Mouse (Mus musculus) forebrain, embryonic 16.5 days (tissue): ENCODE data around the gene Mapk1ip1l. TPM values are rescaled to one million over a fixed set of nuclear protein-coding genes. Genes with fewer than 3 reads are reported as not detected.

Experiments used
- ATAC-seq: fragments of 200-750 bp; cut with Nextera tagmentation; 2 replicates; pipeline ENCODE4 v1.8.0; 2017; ENCODE audit warnings: mild to moderate bottlenecking, moderate library complexity
- H3K27ac ChIP-seq: fragments of 300-500 bp; sonication (generic); 2 replicates; pipeline ENCODE4 v1.5.1; 2014; ENCODE audit warnings: low read length, control low read depth
- H3K27me3 ChIP-seq: fragments of 300-500 bp; sonication (generic); replicated peaks from 2 replicates; pipeline ENCODE4 v1.6.1; 2014; ENCODE audit warnings: low read length; ENCODE audit not compliant: control insufficient read depth, insufficient read depth
- H3K36me3 ChIP-seq: fragments of 300-500 bp; sonication (generic); 2 replicates; pipeline ENCODE4 v1.6.1; 2014; ENCODE audit not compliant: control insufficient read depth, insufficient read depth
- H3K4me1 ChIP-seq: fragments of 300-500 bp; sonication (generic); replicated peaks from 2 replicates; pipeline ENCODE4 v1.6.1; 2014; ENCODE audit warnings: low read length; ENCODE audit not compliant: control insufficient read depth, insufficient read depth
- H3K4me2 ChIP-seq: fragments of 300-500 bp; sonication (generic); 2 replicates; pipeline ENCODE4 v1.6.1; 2014; ENCODE audit warnings: mild to moderate bottlenecking, low read length, control low read depth
- H3K4me3 ChIP-seq: fragments of 300-500 bp; sonication (generic); replicated peaks from 2 replicates; pipeline ENCODE4 v1.5.1; 2014; ENCODE audit warnings: mild to moderate bottlenecking, low read length, control low read depth
- H3K9ac ChIP-seq: fragments of 300-500 bp; sonication (generic); replicated peaks from 2 replicates; pipeline ENCODE4 v1.6.1; 2014; ENCODE audit warnings: low read depth, low read length, control low read depth
- H3K9me3 ChIP-seq: fragments of 300-500 bp; sonication (generic); 2 replicates; pipeline ENCODE4 v1.6.1; 2016; ENCODE audit warnings: low read length; ENCODE audit not compliant: control insufficient read depth
- WGBS: fragments of 180-500 bp; shearing (Covaris S2); extraction: QIAGEN DNeasy Blood & Tissue Kit; methylation state at CpG from one replicate; pipeline ENCODE4 v1.1.7; 2014; 5-methylcytosine and 5-hydroxymethylcytosine counted together
- polyA plus RNA-seq: library from polyadenylated mRNA; unstranded; fragments of >200 nt; fragmentation: Nextera tagmentation; extraction: Ambion mirVana; gene quantifications from 2 replicates; pipeline ENCODE4 v1.2.1, GENCODE M21; 2015

The Mapk1ip1l gene
- polyA plus RNA-seq, 1 experiment from 2014 or later = 62.1 TPM

- Histone ChIP-seq H3K4me2 (no peak overlapping the region), H3K36me3 (no peaks in the 10 kb centered on the region), H3K27me3 (no peaks in the 10 kb centered on the region), H3K9ac (no peak overlapping the region), H3K9me3 (no peaks in the 10 kb centered on the region), H3K4me3 (no peak overlapping the region), H3K27ac (no peak overlapping the region), H3K4me1 (no peaks in the 10 kb centered on the region)
- ATAC-seq = no peak
- WGBS = 82% methylated on average over 1 of the region's 1 CpGs
Observed at GRCm38 (mm10) chr14:47346715-47347114, 48.6 kb downstream of the Mapk1ip1l start.

GRCm38 (mm10) chr14:47350974-47351373 lies 52.9 kb downstream of the Mapk1ip1l start:
- H3K4me3 ChIP-seq = no peak overlapping the region
- H3K27me3 ChIP-seq = no peaks in the 10 kb centered on the region
- H3K27ac ChIP-seq = no peak overlapping the region
- no peaks in the 10 kb centered on the region for H3K9me3 ChIP-seq
- no peaks in the 10 kb centered on the region for H3K4me1 ChIP-seq
- no peak overlapping the region for H3K9ac ChIP-seq
- ATAC-seq = no peak
- no peaks in the 10 kb centered on the region for H3K36me3 ChIP-seq
- 74% methylated on average over 2 of the region's 2 CpGs for WGBS
- no peak overlapping the region for H3K4me2 ChIP-seq

- Histone ChIP-seq H3K4me2 (no peak overlapping the region), H3K27me3 (no peaks in the 10 kb centered on the region), H3K36me3 (no peaks in the 10 kb centered on the region), H3K27ac (no peak overlapping the region), H3K9me3 (no peaks in the 10 kb centered on the region), H3K4me3 (no peak overlapping the region), H3K9ac (no peak overlapping the region), H3K4me1 (no peaks in the 10 kb centered on the region)
- ATAC-seq = no peak
- WGBS = 93% methylated on average over 10 of the region's 10 CpGs
Observed at GRCm38 (mm10) chr14:47352272-47352671, 54.2 kb downstream of the Mapk1ip1l start.

- no peaks in the 10 kb centered on the region for H3K4me1 ChIP-seq
- 90% methylated on average over 4 of the region's 4 CpGs for WGBS
- H3K9me3 ChIP-seq = no peaks in the 10 kb centered on the region
- no peaks in the 10 kb centered on the region for H3K36me3 ChIP-seq
- no peak overlapping the region for H3K27ac ChIP-seq
- ATAC-seq = no peak
- no peak overlapping the region for H3K4me3 ChIP-seq
- H3K4me2 ChIP-seq = no peak overlapping the region
- no peak overlapping the region for H3K9ac ChIP-seq
- H3K27me3 ChIP-seq = no peaks in the 10 kb centered on the region
Observed at GRCm38 (mm10) chr14:47353240-47353639, 55.2 kb downstream of the Mapk1ip1l start.

- Histone ChIP-seq H3K9ac (no peak overlapping the region), H3K36me3 (no peaks in the 10 kb centered on the region), H3K27ac (no peak overlapping the region), H3K27me3 (no peaks in the 10 kb centered on the region), H3K4me2 (no peak overlapping the region), H3K4me1 (no peaks in the 10 kb centered on the region), H3K4me3 (no peak overlapping the region), H3K9me3 (no peaks in the 10 kb centered on the region)
- no peak for ATAC-seq
- 66% methylated on average over 8 of the region's 8 CpGs for WGBS
Observed at GRCm38 (mm10) chr14:47354111-47354577, 56.1 kb downstream of the Mapk1ip1l start.

- H3K4me1 ChIP-seq = no peaks in the 10 kb centered on the region
- 80% methylated on average over 5 of the region's 5 CpGs for WGBS
- H3K27ac ChIP-seq = no peak overlapping the region
- H3K4me2 ChIP-seq = no peak overlapping the region
- H3K9me3 ChIP-seq = no peaks in the 10 kb centered on the region
- no peak overlapping the region for H3K4me3 ChIP-seq
- H3K36me3 ChIP-seq = no peaks in the 10 kb centered on the region
- no peak overlapping the region for H3K9ac ChIP-seq
- H3K27me3 ChIP-seq = no peaks in the 10 kb centered on the region
- ATAC-seq = no peak
Observed at GRCm38 (mm10) chr14:47354948-47355347, 56.9 kb downstream of the Mapk1ip1l start.

GRCm38 (mm10) chr14:47356622-47357021 lies 58.6 kb downstream of the Mapk1ip1l start:
- no peak overlapping the region for H3K4me2 ChIP-seq
- H3K9ac ChIP-seq = no peak overlapping the region
- ATAC-seq = no peak
- no peaks in the 10 kb centered on the region for H3K36me3 ChIP-seq
- no peaks in the 10 kb centered on the region for H3K9me3 ChIP-seq
- no peaks in the 10 kb centered on the region for H3K4me1 ChIP-seq
- no peak overlapping the region for H3K4me3 ChIP-seq
- WGBS = 72% methylated on average over 3 of the region's 3 CpGs
- no peak overlapping the region for H3K27ac ChIP-seq
- H3K27me3 ChIP-seq = no peaks in the 10 kb centered on the region

- 75% methylated on average over 3 of the region's 3 CpGs for WGBS
- Histone ChIP-seq H3K4me1 (no peaks in the 10 kb centered on the region), H3K4me3 (no peak overlapping the region), H3K27me3 (no peaks in the 10 kb centered on the region), H3K4me2 (no peak overlapping the region), H3K9ac (no peak overlapping the region), H3K36me3 (no peaks in the 10 kb centered on the region), H3K27ac (no peak overlapping the region), H3K9me3 (no peaks in the 10 kb centered on the region)
- ATAC-seq = no peak
Observed at GRCm38 (mm10) chr14:47359610-47360009, 61.5 kb downstream of the Mapk1ip1l start.

- Histone ChIP-seq H3K27me3 (no peaks in the 10 kb centered on the region), H3K36me3 (no peaks in the 10 kb centered on the region), H3K27ac (no peak overlapping the region), H3K4me1 (peaks cover 4% of the 10 kb centered on the region), H3K9ac (no peak overlapping the region), H3K4me2 (no peak overlapping the region), H3K9me3 (no peaks in the 10 kb centered on the region), H3K4me3 (no peak overlapping the region)
- ATAC-seq = no peak
- WGBS = 95% methylated on average over 2 of the region's 2 CpGs
Observed at GRCm38 (mm10) chr14:47361418-47361817, 63.4 kb downstream of the Mapk1ip1l start.

GRCm38 (mm10) chr14:47361899-47362298 lies 63.8 kb downstream of the Mapk1ip1l start:
- 90% methylated on average over 9 of the region's 9 CpGs for WGBS
- H3K9me3 ChIP-seq = no peaks in the 10 kb centered on the region
- no peak overlapping the region for H3K4me3 ChIP-seq
- H3K27me3 ChIP-seq = no peaks in the 10 kb centered on the region
- no peak overlapping the region for H3K27ac ChIP-seq
- H3K36me3 ChIP-seq = no peaks in the 10 kb centered on the region
- no peak overlapping the region for H3K9ac ChIP-seq
- peaks cover 8% of the 10 kb centered on the region for H3K4me1 ChIP-seq
- no peak overlapping the region for H3K4me2 ChIP-seq
- ATAC-seq = no peak
